Mouse (Mus musculus) CD4-positive naive resting alpha-beta T cell, adult 57 days (primary cell): Measurements from ENCODE around the gene Sec13. TPM values are rescaled to one million over a fixed set of nuclear protein-coding genes. Genes with fewer than 3 reads are reported as not detected.

Source experiments
- total RNA-seq: library from RNA; stranded (reverse); gene quantifications from one replicate; pipeline ENCODE4 v1.2.4, GENCODE M21; 2023

The Sec13 gene
- 88.8 TPM for total RNA-seq

GRCm38 (mm10) chr6:113740236-113741217 is at the start of gene Sec13:
Sec13 (minus strand) TSS chr6:113740743.

DNA sequence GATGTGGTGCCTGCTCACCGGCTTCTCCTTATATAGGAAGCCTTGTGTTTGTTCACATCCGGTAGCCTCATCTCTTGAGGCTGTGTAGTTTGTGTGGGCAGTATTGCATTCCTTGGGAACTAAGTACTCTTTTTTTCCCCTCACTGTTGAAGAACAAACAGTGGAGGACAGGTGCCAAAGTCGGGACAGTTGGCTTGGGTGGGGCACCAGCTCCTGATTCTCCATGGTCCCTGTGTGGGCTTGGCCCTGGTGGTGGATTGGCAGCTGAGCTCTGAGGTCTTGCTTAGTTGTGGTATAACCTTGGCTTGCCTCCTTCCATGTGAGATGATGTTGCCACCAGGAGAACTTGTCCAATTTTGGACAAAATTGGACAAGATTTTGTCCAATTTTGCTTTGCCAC is 20.7 kb downstream of the Sec13 start, which contains the start of gene Ghrl:
Gene Ghrl, minus strand, starts transcription at position 3 of the 400 bp plus-strand sequence.

GRCm38 (mm10) chr6:113696582-113697221 is 43.8 kb downstream of the Sec13 start, which contains the start of gene Tatdn2:
Tatdn2 (plus strand) TSS chr6:113697050.

Other genes with a start within 250 kb of the Sec13 start
- 0.35 TPM for gene Prrt3, start 238.8 kb downstream of the Sec13 start, total RNA-seq
- 65.7 TPM for gene Emc3, start 209.1 kb downstream of the Sec13 start, total RNA-seq
- 0.80 TPM for gene Fancd2, start 209.1 kb downstream of the Sec13 start, total RNA-seq
- gene Fancd2os, start 140.0 kb downstream of the Sec13 start, total RNA-seq = not detected
- 91.9 TPM for gene Brk1, start 136.0 kb downstream of the Sec13 start, total RNA-seq
- 19.3 TPM for gene Vhl, start 116.8 kb downstream of the Sec13 start, total RNA-seq
- 57.6 TPM for gene Irak2, start 102.3 kb downstream of the Sec13 start, total RNA-seq
- gene Tatdn2, start 43.7 kb downstream of the Sec13 start, total RNA-seq = 244 TPM
- gene Ghrl, start 20.9 kb downstream of the Sec13 start, total RNA-seq = 1.2 TPM